Mouse (Mus musculus) G1E (cell line): ENCODE measurements around the gene Smcp. TPM values are rescaled to one million over a fixed set of nuclear protein-coding genes. Genes with fewer than 3 reads are reported as not detected.

Experiments
- ATAC-seq: 2 replicates; pipeline ENCODE4 v1.8.0; 2016; ENCODE audit warnings: mild to moderate bottlenecking; ENCODE audit not compliant: insufficient number of reproducible peaks, poor library complexity, low FRiP score, severe bottlenecking; ENCODE audit errors: extremely low read depth
- DNase-seq: peaks from one replicate; pipeline ENCODE4 v3.0.0; 2012; ENCODE audit warnings: low spot score
- H3K27me3 ChIP-seq: 2 replicates; pipeline ENCODE4 v1.6.1; 2012; ENCODE audit warnings: mild to moderate bottlenecking, low read length, inconsistent platforms; ENCODE audit not compliant: insufficient read depth
- H3K36me3 ChIP-seq: replicated peaks from 2 replicates; pipeline ENCODE3; 2012; ENCODE audit warnings: mild to moderate bottlenecking, inconsistent platforms
- H3K4me1 ChIP-seq: 2 replicates; pipeline ENCODE4 v1.6.1; 2012; ENCODE audit warnings: low read depth, low read length, inconsistent platforms, mixed read lengths; ENCODE audit not compliant: insufficient read depth
- H3K4me3 ChIP-seq: 2 replicates; pipeline ENCODE4 v1.5.1; 2012; ENCODE audit warnings: low read depth, mild to moderate bottlenecking, inconsistent platforms, low read length, moderate library complexity, mixed read lengths
- H3K9me3 ChIP-seq: replicated peaks from 2 replicates; pipeline ENCODE4 v1.6.1; 2012; ENCODE audit warnings: inconsistent platforms
- CTCF ChIP-seq: IDR thresholded peaks from 2 replicates; pipeline ENCODE4 v1.5.1; 2012; ENCODE audit warnings: low read depth, low read length, inconsistent platforms, mixed read lengths
- GATA1 ChIP-seq: IDR thresholded peaks from 2 replicates; pipeline ENCODE4 v1.6.1; 2012; ENCODE audit warnings: borderline replicate concordance, low read length, inconsistent platforms, mixed read lengths
- GATA2 ChIP-seq: IDR thresholded peaks from 2 replicates; pipeline ENCODE4 v1.6.1; 2012; ENCODE audit warnings: low read depth, low read length, inconsistent platforms, borderline replicate concordance
- POLR2AphosphoS5 ChIP-seq: IDR thresholded peaks from 2 replicates; pipeline ENCODE4 v1.6.1; 2012; ENCODE audit warnings: low read depth, low read length, inconsistent platforms; ENCODE audit not compliant: insufficient replicate concordance
- TAL1 ChIP-seq: conservative IDR thresholded peaks from 2 replicates; pipeline ENCODE4 v1.6.1; 2012; ENCODE audit warnings: low read depth, low read length, inconsistent platforms, mixed read lengths
- polyA plus RNA-seq: library from polyadenylated mRNA; stranded (reverse); fragments of >175 nt; gene quantifications from 2 replicates; pipeline ENCODE4 v1.2.3, GENCODE M21; 2012
- total RNA-seq, 2 experiments: library from RNA; stranded (forward) in 1 of 2; stranded (reverse) in 1 of 2; fragments of 200-1000 nt in 1 of 2; fragments of >200 nt in 1 of 2; fragmentation: Nextera tagmentation in 1 of 2; gene quantifications; 2 replicates each; pipeline ENCODE4 v1.2.3; 2014 to 2017

Smcp gene
- total and polyA plus RNA-seq, 3 experiments: not detected

GRCm38 (mm10) chr3:92534411-92534810, 54.4 kb downstream of the Smcp start, which contains the start of gene 2310046K23Rik:
Gene 2310046K23Rik, minus strand, starts transcription at chr3:92534511.
- H3K36me3 ChIP-seq: no peaks in the 10 kb centered on the region
- peaks cover 2% of the 10 kb centered on the region; the same call in 1 of the 2 replicates for H3K9me3 ChIP-seq
- DNase-seq (no peak), ATAC-seq (no peak)
- H3K4me1 ChIP-seq: no peaks in the 10 kb centered on the region
- no peak within 1 kb of the TSS for H3K4me3 ChIP-seq
- no peak for TF ChIP-seq GATA1
- TF ChIP-seq GATA2: no peak
- TF ChIP-seq POLR2AphosphoS5: no peak
- TF ChIP-seq TAL1: no peak
- TF ChIP-seq CTCF: no peak
- no peaks in the 10 kb centered on the region for H3K27me3 ChIP-seq

Other genes with a start within 250 kb of the Smcp start
Only the 20 nearest of the 30 such genes appear.
- not detected in 2 replicates for gene Sprr2j-ps, start 170.9 kb downstream of the Smcp start, total RNA-seq (2014; fragmentation: Nextera tagmentation)
- gene Sprr2j-ps, start 170.9 kb downstream of the Smcp start, total RNA-seq (2017): not detected in 2 replicates
- not detected in 2 replicates for gene Sprr2j-ps, start 170.9 kb downstream of the Smcp start, polyA plus RNA-seq
- gene Gm9774, start 159.6 kb downstream of the Smcp start, total RNA-seq (2014; fragmentation: Nextera tagmentation): 3.7 and 4.9 TPM in 2 replicates
- gene Gm9774, start 159.6 kb downstream of the Smcp start, total RNA-seq (2017): 1.5 and 1.9 TPM in 2 replicates
- 13.1 and 22.5 TPM in 2 replicates for gene Gm9774, start 159.6 kb downstream of the Smcp start, polyA plus RNA-seq
- gene Sprr2k, start 156.4 kb downstream of the Smcp start, total RNA-seq (2014; fragmentation: Nextera tagmentation): not detected in 2 replicates
- 0.33 and 0.46 TPM in 2 replicates for gene Sprr2k, start 156.4 kb downstream of the Smcp start, total RNA-seq (2017)
- gene Sprr2k, start 156.4 kb downstream of the Smcp start, polyA plus RNA-seq: not detected in 2 replicates
- gene Sprr1b, start 150.2 kb downstream of the Smcp start, total RNA-seq (2014; fragmentation: Nextera tagmentation): not detected in 2 replicates
- not detected in 2 replicates for gene Sprr1b, start 150.2 kb downstream of the Smcp start, total RNA-seq (2017)
- gene Sprr1b, start 150.2 kb downstream of the Smcp start, polyA plus RNA-seq: not detected in 2 replicates
- not detected in 2 replicates for gene Sprr3, start 130.3 kb downstream of the Smcp start, total RNA-seq (2014; fragmentation: Nextera tagmentation)
- gene Sprr3, start 130.3 kb downstream of the Smcp start, total RNA-seq (2017): 0.11 TPM in 1 of 2 replicates, not detected in the other
- gene Sprr3, start 130.3 kb downstream of the Smcp start, polyA plus RNA-seq: not detected in 2 replicates
- gene Sprr1a, start 103.1 kb downstream of the Smcp start, total RNA-seq (2014; fragmentation: Nextera tagmentation): not detected in 2 replicates
- gene Sprr1a, start 103.1 kb downstream of the Smcp start, total RNA-seq (2017): 0.23 TPM in 1 of 2 replicates, not detected in the other
- not detected in 2 replicates for gene Sprr1a, start 103.1 kb downstream of the Smcp start, polyA plus RNA-seq
- gene Sprr4, start 88.5 kb downstream of the Smcp start, total RNA-seq (2014; fragmentation: Nextera tagmentation): not detected in 2 replicates
- not detected in 2 replicates for gene Sprr4, start 88.5 kb downstream of the Smcp start, total RNA-seq (2017)
- not detected in 2 replicates for gene Sprr4, start 88.5 kb downstream of the Smcp start, polyA plus RNA-seq
- not detected in 2 replicates for gene 2310046K23Rik, start 54.5 kb downstream of the Smcp start, total RNA-seq (2014; fragmentation: Nextera tagmentation)
- gene 2310046K23Rik, start 54.5 kb downstream of the Smcp start, total RNA-seq (2017): not detected in 2 replicates
- not detected in 2 replicates for gene 2310046K23Rik, start 54.5 kb downstream of the Smcp start, polyA plus RNA-seq
- gene Ivl, start 15.3 kb downstream of the Smcp start, total RNA-seq (2014; fragmentation: Nextera tagmentation): not detected in 2 replicates
- gene Ivl, start 15.3 kb downstream of the Smcp start, total RNA-seq (2017): 0.11 TPM in 1 of 2 replicates, not detected in the other
- not detected in 2 replicates for gene Ivl, start 15.3 kb downstream of the Smcp start, polyA plus RNA-seq
- not detected in 2 replicates for gene 2210017I01Rik, start 18.5 kb upstream of the Smcp start, total RNA-seq (2014; fragmentation: Nextera tagmentation)
- not detected in 2 replicates for gene 2210017I01Rik, start 18.5 kb upstream of the Smcp start, total RNA-seq (2017)
- not detected in 2 replicates for gene 2210017I01Rik, start 18.5 kb upstream of the Smcp start, polyA plus RNA-seq
- gene Lce6a, start 32.7 kb upstream of the Smcp start, total RNA-seq (2014; fragmentation: Nextera tagmentation): not detected in 2 replicates
- not detected in 2 replicates for gene Lce6a, start 32.7 kb upstream of the Smcp start, total RNA-seq (2017)
- not detected in 2 replicates for gene Lce6a, start 32.7 kb upstream of the Smcp start, polyA plus RNA-seq
- not detected in 2 replicates for gene Lce1a1, start 59.3 kb upstream of the Smcp start, total RNA-seq (2014; fragmentation: Nextera tagmentation)
- gene Lce1a1, start 59.3 kb upstream of the Smcp start, total RNA-seq (2017): 0.29 TPM in 1 of 2 replicates, not detected in the other
- not detected in 2 replicates for gene Lce1a1, start 59.3 kb upstream of the Smcp start, polyA plus RNA-seq
- not detected in 2 replicates for gene Lce1b, start 67.9 kb upstream of the Smcp start, total RNA-seq (2014; fragmentation: Nextera tagmentation)
- gene Lce1b, start 67.9 kb upstream of the Smcp start, total RNA-seq (2017): not detected in 2 replicates
- not detected in 2 replicates for gene Lce1b, start 67.9 kb upstream of the Smcp start, polyA plus RNA-seq
- gene Lce1a2, start 81.3 kb upstream of the Smcp start, total RNA-seq (2014; fragmentation: Nextera tagmentation): not detected in 2 replicates
- not detected in 2 replicates for gene Lce1a2, start 81.3 kb upstream of the Smcp start, total RNA-seq (2017)
- gene Lce1a2, start 81.3 kb upstream of the Smcp start, polyA plus RNA-seq: not detected in 2 replicates
- gene Lce1c, start 90.2 kb upstream of the Smcp start, total RNA-seq (2014; fragmentation: Nextera tagmentation): not detected in 2 replicates
- gene Lce1c, start 90.2 kb upstream of the Smcp start, total RNA-seq (2017): not detected in 2 replicates
- gene Lce1c, start 90.2 kb upstream of the Smcp start, polyA plus RNA-seq: not detected in 2 replicates
- gene Lce1d, start 98.2 kb upstream of the Smcp start, total RNA-seq (2014; fragmentation: Nextera tagmentation): not detected in 2 replicates
- not detected in 2 replicates for gene Lce1d, start 98.2 kb upstream of the Smcp start, total RNA-seq (2017)
- gene Lce1d, start 98.2 kb upstream of the Smcp start, polyA plus RNA-seq: not detected in 2 replicates
- not detected in 2 replicates for gene Lce1e, start 120.1 kb upstream of the Smcp start, total RNA-seq (2014; fragmentation: Nextera tagmentation)
- gene Lce1e, start 120.1 kb upstream of the Smcp start, total RNA-seq (2017): not detected in 2 replicates
- not detected in 2 replicates for gene Lce1e, start 120.1 kb upstream of the Smcp start, polyA plus RNA-seq
- not detected in 2 replicates for gene Lce1f, start 131.4 kb upstream of the Smcp start, total RNA-seq (2014; fragmentation: Nextera tagmentation)
- gene Lce1f, start 131.4 kb upstream of the Smcp start, total RNA-seq (2017): not detected in 2 replicates
- gene Lce1f, start 131.4 kb upstream of the Smcp start, polyA plus RNA-seq: not detected in 2 replicates
- gene Gm38119, start 150.1 kb upstream of the Smcp start, total RNA-seq (2014; fragmentation: Nextera tagmentation): not detected in 2 replicates
- not detected in 2 replicates for gene Gm38119, start 150.1 kb upstream of the Smcp start, total RNA-seq (2017)
- not detected in 2 replicates for gene Gm38119, start 150.1 kb upstream of the Smcp start, polyA plus RNA-seq
- gene Lce1g, start 163.3 kb upstream of the Smcp start, total RNA-seq (2014; fragmentation: Nextera tagmentation): not detected in 2 replicates
- gene Lce1g, start 163.3 kb upstream of the Smcp start, total RNA-seq (2017): not detected in 2 replicates
- not detected in 2 replicates for gene Lce1g, start 163.3 kb upstream of the Smcp start, polyA plus RNA-seq